Mouse (Mus musculus) testis, postnatal 10 days (tissue): Measurements from ENCODE around the gene Mrpl22.
"Not testable (repeated sequence)": the region's sequence is repeated elsewhere in the genome, so short reads cannot be mapped to it uniquely, and the experiment has no call there.

Experiments used
- DNase-seq: peaks from one replicate; pipeline ENCODE4 v3.0.0; 2021; ENCODE audit warnings: low spot score

Gene Mrpl22

DNA sequence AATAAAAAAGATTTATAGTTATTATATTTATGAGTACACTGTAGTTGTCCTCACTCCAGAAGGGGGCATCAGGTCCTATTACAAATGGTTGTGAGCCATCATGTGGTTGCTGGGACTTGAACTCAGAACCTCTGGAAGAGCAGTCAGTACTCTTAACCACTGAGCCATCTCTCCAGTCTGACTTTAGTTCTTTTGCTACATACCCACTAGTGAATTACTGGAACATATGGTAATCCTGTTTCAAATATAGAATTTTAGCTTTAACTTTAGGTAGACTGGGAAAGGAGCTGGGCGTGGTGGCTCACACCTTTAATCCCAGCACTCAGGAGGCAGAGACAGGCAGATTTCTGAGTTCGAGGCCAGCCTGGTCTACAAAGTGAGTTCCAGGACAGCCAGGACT lies 56.6 kb downstream of the Mrpl22 start:
- not testable (repeated sequence) for DNase-seq
